In genomic region chr14:34339446-34339845, GRCm38 (mm10) we compare ENCODE assay signal across 32 mouse cellular contexts. TPM values are rescaled to one million over a fixed set of nuclear protein-coding genes. Genes with fewer than 3 reads are reported as not detected.
A peak's percentile ranks its signal among the peaks of the same experiment; 100 is the strongest.
DNase-seq lines count a peak whose midpoint lies in the region; ATAC-seq and TF ChIP-seq lines count a peak whose summit lies in the region.
"Had no signal": no experiment of that assay in that cellular context is flagged by ENCODE, and none has a peak within 500 bp of the region (broad histone marks: within the 10 kb centered on the region; RNA-seq: fewer than 3 reads in every experiment).

No protein-coding gene starts in this region.

- H3K4me3 ChIP-seq in forebrain, postnatal 0 days (ENCODE audit: low read depth, low read length), result no peak overlapping the region
- no peak overlapping the region for H3K4me3 ChIP-seq in forebrain, embryonic 12.5 days (replicated peaks)
- H3K4me3 ChIP-seq: forebrain, embryonic 15.5 days; limb, embryonic 10.5 days; liver, embryonic 15.5 days; lung, embryonic 15.5 days; megakaryocyte, embryonic 14.5 days; stomach, embryonic 15.5 days had no signal

- DNase-seq in forebrain, postnatal 0 days, result peak; percentile 18
- peak; percentile 17 for DNase-seq in layer of hippocampus, adult 9-11 months
- DNase-seq in layer of hippocampus, postnatal 25 days (ENCODE audit: extremely low spot score in 1 of 2, low spot score in 1 of 2), result no peak
- DNase-seq in retina, postnatal 1 day, result peak; percentile 27
- DNase-seq in retina, embryonic 14.5 days (ENCODE audit: low spot score), result no peak
- DNase-seq in thymus, postnatal 36 days, result no peak
- DNase-seq: adrenal gland, adult 8-10 months; gastrocnemius, postnatal 14 days; heart, adult 11 months; kidney, postnatal 25 days; liver; lung, postnatal 36 days; right cerebral cortex, adult 18-20 months; right cerebral cortex, postnatal 4 days; thymus, postnatal 4 days had no signal

- H3K4me1 ChIP-seq in forebrain, postnatal 0 days (ENCODE audit: insufficient read depth), result no peaks in the 10 kb centered on the region
- no peaks in the 10 kb centered on the region for H3K4me1 ChIP-seq in forebrain, embryonic 12.5 days
- H3K4me1 ChIP-seq: forebrain, embryonic 15.5 days; limb, embryonic 10.5 days; liver, embryonic 15.5 days; lung, embryonic 15.5 days; megakaryocyte, embryonic 14.5 days; stomach, embryonic 15.5 days had no signal

- no peaks in the 10 kb centered on the region for H3K9me3 ChIP-seq in forebrain, postnatal 0 days (ENCODE audit: low read length)
- H3K9me3 ChIP-seq in forebrain, embryonic 12.5 days, result no peaks in the 10 kb centered on the region
- H3K9me3 ChIP-seq: forebrain, embryonic 15.5 days; limb, embryonic 10.5 days; liver, embryonic 15.5 days; lung, embryonic 15.5 days; megakaryocyte, embryonic 14.5 days; stomach, embryonic 15.5 days had no signal

- H3K27ac ChIP-seq in forebrain, postnatal 0 days (ENCODE audit: low read depth, low read length), result no peak overlapping the region
- H3K27ac ChIP-seq in forebrain, embryonic 12.5 days, result no peak overlapping the region
- H3K27ac ChIP-seq: forebrain, embryonic 15.5 days; limb, embryonic 10.5 days; liver, embryonic 15.5 days; lung, embryonic 15.5 days; stomach, embryonic 15.5 days had no signal

- peak; percentile 38; the same call in 1 of the 2 replicates for ATAC-seq in forebrain, postnatal 0 days
- no peak for ATAC-seq in forebrain, embryonic 12.5 days (ENCODE audit: low FRiP score)
- ATAC-seq: activated CD4-positive, CD25-positive, alpha-beta regulatory T cell, adult 4 months; forebrain, embryonic 15.5 days; intestine, postnatal 0 days had no signal

- 23% methylated on average over 1 of the region's 1 CpGs for WGBS in forebrain, postnatal 0 days
- WGBS in forebrain, embryonic 12.5 days, result 48% methylated on average over 1 of the region's 1 CpGs

- TF ChIP-seq CTCF in forebrain, postnatal 0 days (IDR thresholded peaks at IDR 0.05; ENCODE audit: low read depth), result no peak

- no peaks in the 10 kb centered on the region for H3K27me3 ChIP-seq in forebrain, postnatal 0 days (ENCODE audit: insufficient read depth, low read length)
- no peaks in the 10 kb centered on the region for H3K27me3 ChIP-seq in forebrain, embryonic 12.5 days
- H3K27me3 ChIP-seq: forebrain, embryonic 15.5 days; liver, embryonic 15.5 days; lung, embryonic 15.5 days; megakaryocyte, embryonic 14.5 days; stomach, embryonic 15.5 days had no signal

- no peak overlapping the region for H3K9ac ChIP-seq in forebrain, postnatal 0 days
- H3K9ac ChIP-seq in forebrain, embryonic 12.5 days, result no peak overlapping the region
- H3K9ac ChIP-seq: forebrain, embryonic 15.5 days; liver, embryonic 15.5 days; lung, embryonic 15.5 days; stomach, embryonic 15.5 days had no signal

- no peak overlapping the region for H3K4me2 ChIP-seq in forebrain, postnatal 0 days (ENCODE audit: low read depth)
- H3K4me2 ChIP-seq in forebrain, embryonic 12.5 days, result no peak overlapping the region
- H3K4me2 ChIP-seq: forebrain, embryonic 15.5 days; heart, embryonic 11.5 days; liver, embryonic 15.5 days; lung, embryonic 15.5 days; stomach, embryonic 15.5 days had no signal

- peaks cover 69% of the 10 kb centered on the region for H3K36me3 ChIP-seq in forebrain, postnatal 0 days (ENCODE audit: insufficient read depth)
- peaks cover 86% of the 10 kb centered on the region for H3K36me3 ChIP-seq in forebrain, embryonic 12.5 days (replicated peaks)

RNA-seq across cellular contexts. Expression of gene Fam25c, which starts 15.8 kb away (rescaled TPM):
- total RNA-seq in forebrain, postnatal 0 days (2014; rRNA removed), result not detected in 2 replicates
- not detected in 2 replicates for polyA plus RNA-seq in forebrain, postnatal 0 days (2015; fragmentation: Nextera tagmentation; extraction: Ambion mirVana)
- polyA plus RNA-seq in forebrain, embryonic 12.5 days (2016; fragmentation: Nextera tagmentation; extraction: Ambion mirVana), result not detected in 2 replicates
- total RNA-seq in layer of hippocampus, postnatal 25 days (2021), result not detected
- total RNA-seq: adrenal gland, adult 8-10 months; hematopoietic stem cell, adult 5-6 weeks; MEL; monocyte, adult 5-6 weeks had no signal
- polyA plus RNA-seq: activated CD4-positive, CD25-positive, alpha-beta regulatory T cell, adult 4 months; C2C12; forebrain, embryonic 15.5 days; heart, embryonic 11.5 days; heart, postnatal 0 days; intestine, postnatal 0 days; kidney, embryonic 14.5 days; limb, embryonic 10.5 days; lung, embryonic 15.5 days; neural tube, embryonic 11.5 days had no signal

RNA-seq across cellular contexts. Expression of gene Glud1, which starts 28.9 kb away (rescaled TPM):
- total RNA-seq in forebrain, postnatal 0 days (2014; rRNA removed), result 179 and 182 TPM in 2 replicates
- polyA plus RNA-seq in forebrain, postnatal 0 days (2015; fragmentation: Nextera tagmentation; extraction: Ambion mirVana), result 96.4 and 114 TPM in 2 replicates
- 85.9 and 87.8 TPM in 2 replicates for polyA plus RNA-seq in forebrain, embryonic 12.5 days (2016; fragmentation: Nextera tagmentation; extraction: Ambion mirVana)
- 100 to 1,000 TPM; 288 to 343 TPM for total RNA-seq in layer of hippocampus, postnatal 25 days (2021)

RNA-seq across cellular contexts. Expression of gene Shld2, which starts 29.2 kb away (rescaled TPM):
- total RNA-seq in forebrain, postnatal 0 days (2014; rRNA removed), result 6.3 and 22.0 TPM in 2 replicates
- 4.9 and 7.6 TPM in 2 replicates for polyA plus RNA-seq in forebrain, postnatal 0 days (2015; fragmentation: Nextera tagmentation; extraction: Ambion mirVana)
- 8.7 and 11.0 TPM in 2 replicates for polyA plus RNA-seq in forebrain, embryonic 12.5 days (2016; fragmentation: Nextera tagmentation; extraction: Ambion mirVana)
- 10 to 100 TPM; 14.1 to 15.5 TPM for total RNA-seq in layer of hippocampus, postnatal 25 days (2021)

RNA-seq across cellular contexts. Expression of gene Sncg, which starts 35.1 kb away (rescaled TPM):
- 1.0 and 2.1 TPM in 2 replicates for total RNA-seq in forebrain, postnatal 0 days (2014; rRNA removed)
- 2.5 and 3.9 TPM in 2 replicates for polyA plus RNA-seq in forebrain, postnatal 0 days (2015; fragmentation: Nextera tagmentation; extraction: Ambion mirVana)
- 4.3 and 7.5 TPM in 2 replicates for polyA plus RNA-seq in forebrain, embryonic 12.5 days (2016; fragmentation: Nextera tagmentation; extraction: Ambion mirVana)
- total RNA-seq in layer of hippocampus, postnatal 25 days (2021), result 1 to 10 TPM; 4.6 to 6.3 TPM
- total RNA-seq: hematopoietic stem cell, adult 5-6 weeks; MEL; monocyte, adult 5-6 weeks had no signal
- polyA plus RNA-seq: activated CD4-positive, CD25-positive, alpha-beta regulatory T cell, adult 4 months had no signal

RNA-seq across cellular contexts. Expression of gene Mmrn2, which starts 35.8 kb away (rescaled TPM):
- total RNA-seq in forebrain, postnatal 0 days (2014; rRNA removed), result 3.8 and 4.7 TPM in 2 replicates
- polyA plus RNA-seq in forebrain, postnatal 0 days (2015; fragmentation: Nextera tagmentation; extraction: Ambion mirVana), result 2.4 and 2.7 TPM in 2 replicates
- 5.5 and 6.1 TPM in 2 replicates for polyA plus RNA-seq in forebrain, embryonic 12.5 days (2016; fragmentation: Nextera tagmentation; extraction: Ambion mirVana)
- total RNA-seq in layer of hippocampus, postnatal 25 days (2021), result 1 to 10 TPM; 3.5 to 3.9 TPM
- total RNA-seq: hematopoietic stem cell, adult 5-6 weeks; monocyte, adult 5-6 weeks had no signal
- polyA plus RNA-seq: activated CD4-positive, CD25-positive, alpha-beta regulatory T cell, adult 4 months had no signal

Comparison
In these comparisons a context has a peak if more than half of its experiments do, and no peak if none do; other contexts are left out.
1. DNase-seq: peak in forebrain, postnatal 0 days (single experiment), layer of hippocampus, adult 9-11 months (single experiment) and retina, postnatal 1 day (single experiment); none in layer of hippocampus, postnatal 25 days (0 of 2), retina, embryonic 14.5 days (single experiment) and thymus, postnatal 36 days (0 of 2).